Mouse (Mus musculus) stomach, embryonic 16.5 days (tissue): ENCODE results near the gene N4bp2l2. TPM values are rescaled to one million over a fixed set of nuclear protein-coding genes. Genes with fewer than 3 reads are reported as not detected.
A peak's percentile ranks its signal among the peaks of the same experiment; 100 is the strongest.

Source experiments
- ATAC-seq: fragments of 200-750 bp; cut with Nextera tagmentation; 2 replicates; pipeline ENCODE4 v1.8.0; 2017; ENCODE audit warnings: moderate number of reproducible peaks, moderate TSS enrichment; ENCODE audit not compliant: insufficient read depth, low FRiP score
- H3K27ac ChIP-seq: fragments of 300-500 bp; sonication (generic); 2 replicates; pipeline ENCODE4 v1.5.1; 2014; ENCODE audit warnings: low read length
- H3K27me3 ChIP-seq: fragments of 300-500 bp; sonication (generic); 2 replicates; pipeline ENCODE4 v1.6.1; 2014; ENCODE audit warnings: low read length, control low read depth, mixed read lengths; ENCODE audit not compliant: control insufficient read depth, insufficient read depth
- H3K36me3 ChIP-seq: fragments of 300-500 bp; sonication (generic); 2 replicates; pipeline ENCODE4 v1.6.1; 2014; ENCODE audit warnings: low read length; ENCODE audit not compliant: control insufficient read depth, insufficient read depth
- H3K4me1 ChIP-seq: fragments of 300-500 bp; sonication (generic); 2 replicates; pipeline ENCODE4 v1.6.1; 2014; ENCODE audit warnings: low read length, control low read depth, mixed read lengths; ENCODE audit not compliant: control insufficient read depth, insufficient read depth
- H3K4me2 ChIP-seq: fragments of 300-500 bp; sonication (generic); 2 replicates; pipeline ENCODE4 v1.6.1; 2014; ENCODE audit warnings: low read depth, low read length, mixed read lengths
- H3K4me3 ChIP-seq: fragments of 300-500 bp; sonication (generic); replicated peaks from 2 replicates; pipeline ENCODE4 v1.5.1; 2014; ENCODE audit warnings: mild to moderate bottlenecking, low read length
- H3K9ac ChIP-seq: fragments of 300-500 bp; sonication (generic); 2 replicates; pipeline ENCODE4 v1.6.1; 2014; ENCODE audit warnings: low read length
- H3K9me3 ChIP-seq: fragments of 300-500 bp; sonication (generic); replicated peaks from 2 replicates; pipeline ENCODE4 v1.6.1; 2016; ENCODE audit warnings: low read length, control low read depth; ENCODE audit not compliant: control insufficient read depth
- WGBS: fragments of 180-500 bp; shearing (Covaris S2); extraction: QIAGEN DNeasy Blood & Tissue Kit; methylation state at CpG from one replicate; pipeline ENCODE4 v1.1.7; 2014; 5-methylcytosine and 5-hydroxymethylcytosine counted together
- polyA plus RNA-seq: library from polyadenylated mRNA; unstranded; fragments of >200 nt; fragmentation: Nextera tagmentation; extraction: Ambion mirVana; gene quantifications from 2 replicates; pipeline ENCODE4 v1.2.1, GENCODE M21; 2015

Gene N4bp2l2
- polyA plus RNA-seq, 1 experiment from 2014 or later = 37.6 TPM

DNA sequence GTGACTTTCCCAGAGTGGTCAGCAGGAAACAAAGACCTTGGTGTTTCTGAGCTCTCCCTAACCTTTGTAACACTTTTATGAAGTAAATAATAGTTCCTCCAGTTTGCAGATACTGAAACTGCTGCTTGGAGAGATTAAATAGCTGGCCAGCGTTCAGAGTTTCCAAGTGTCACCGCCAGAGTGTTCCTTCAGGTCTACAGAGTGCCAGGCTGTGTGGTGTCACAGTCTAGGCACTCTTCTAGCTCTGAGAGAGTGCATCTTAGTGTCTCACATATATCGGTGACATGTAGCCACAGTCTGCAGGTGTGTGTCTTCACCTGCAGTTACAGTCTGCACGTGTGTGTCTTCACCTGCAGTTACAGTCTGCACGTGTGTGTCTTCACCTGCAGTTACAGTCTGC lies 82.8 kb downstream of the N4bp2l2 start:
- Histone ChIP-seq H3K9ac (no peak overlapping the region), H3K4me2 (no peak overlapping the region), H3K36me3 (no peaks in the 10 kb centered on the region), H3K9me3 (no peaks in the 10 kb centered on the region), H3K4me3 (no peak overlapping the region), H3K4me1 (peaks cover 6% of the 10 kb centered on the region; the same call in 1 of the 2 replicates), H3K27ac (no peak overlapping the region), H3K27me3 (no peaks in the 10 kb centered on the region)
- no peak for ATAC-seq
- 71% methylated on average over 5 of the region's 5 CpGs for WGBS

DNA sequence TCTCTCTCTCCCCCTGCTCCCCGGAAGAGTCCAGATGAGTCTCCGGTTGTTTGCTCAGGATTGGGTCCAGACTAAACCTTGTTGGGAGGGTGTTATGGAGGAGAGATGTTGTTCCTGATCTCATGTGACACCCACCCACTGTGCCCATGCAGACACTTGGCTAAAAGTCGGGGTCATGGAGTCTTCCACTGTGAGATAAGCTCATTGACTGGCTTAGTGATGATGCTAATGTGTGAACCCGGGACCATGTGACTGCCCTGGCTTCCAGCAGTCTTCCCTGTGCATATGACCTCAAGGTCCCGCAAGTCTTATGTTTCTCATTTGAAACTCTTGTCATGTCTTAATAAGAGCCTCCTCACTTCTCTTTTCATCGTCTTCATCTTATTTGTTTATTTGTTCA lies 84.8 kb downstream of the N4bp2l2 start:
- no peak for ATAC-seq
- Histone ChIP-seq H3K36me3 (no peaks in the 10 kb centered on the region), H3K4me2 (no peak overlapping the region), H3K4me3 (no peak overlapping the region), H3K27ac (no peak overlapping the region), H3K27me3 (no peaks in the 10 kb centered on the region), H3K9ac (no peak overlapping the region), H3K9me3 (no peaks in the 10 kb centered on the region), H3K4me1 (peaks cover 11% of the 10 kb centered on the region; the same call in 1 of the 2 replicates)
- 73% methylated on average over 6 of the region's 6 CpGs for WGBS

GRCm38 (mm10) chr5:150578613-150579171 lies 87.3 kb downstream of the N4bp2l2 start:
- Histone ChIP-seq H3K27ac (no peak overlapping the region), H3K27me3 (no peaks in the 10 kb centered on the region), H3K9me3 (no peaks in the 10 kb centered on the region), H3K4me1 (peaks cover 11% of the 10 kb centered on the region; the same call in 1 of the 2 replicates), H3K9ac (no peak overlapping the region), H3K4me2 (no peak overlapping the region), H3K4me3 (no peak overlapping the region), H3K36me3 (0 out of 2 replicates have a peak, but pooled peaks cover 3% of the 10 kb centered on the region)
- ATAC-seq = peak; percentile 46; the same call in 1 of the 2 replicates
- WGBS = 41% methylated on average over 6 of the region's 6 CpGs

DNA sequence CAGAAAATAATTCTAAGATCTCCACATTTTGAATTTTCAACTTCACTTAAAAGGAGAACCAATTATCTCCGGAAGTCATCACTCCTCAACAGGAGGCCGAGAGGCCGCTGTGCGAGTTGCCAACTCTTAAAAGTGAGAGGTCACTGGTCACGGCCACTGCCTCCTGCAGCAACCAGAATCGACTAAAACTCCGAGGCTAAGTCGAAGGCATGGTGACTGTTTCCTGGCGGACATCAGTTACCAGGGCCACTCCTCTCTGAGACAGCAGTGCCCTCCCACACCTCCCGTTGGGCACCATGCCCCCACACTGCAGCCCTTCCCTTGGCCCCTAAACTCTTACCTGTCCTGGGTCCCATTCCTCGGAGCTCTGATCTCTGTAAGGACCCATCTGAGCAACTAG lies 89.2 kb downstream of the N4bp2l2 start:
- no peaks in the 10 kb centered on the region for H3K9me3 ChIP-seq
- no peak overlapping the region for H3K9ac ChIP-seq
- 84% methylated on average over 11 of the region's 11 CpGs for WGBS
- no peaks in the 10 kb centered on the region for H3K27me3 ChIP-seq
- H3K4me3 ChIP-seq = no peak overlapping the region
- ATAC-seq = no peak
- 0 out of 2 replicates have a peak, but pooled peaks cover 12% of the 10 kb centered on the region for H3K36me3 ChIP-seq
- H3K4me2 ChIP-seq = no peak overlapping the region
- no peak overlapping the region for H3K27ac ChIP-seq
- H3K4me1 ChIP-seq = peaks cover 11% of the 10 kb centered on the region; the same call in 1 of the 2 replicates

DNA sequence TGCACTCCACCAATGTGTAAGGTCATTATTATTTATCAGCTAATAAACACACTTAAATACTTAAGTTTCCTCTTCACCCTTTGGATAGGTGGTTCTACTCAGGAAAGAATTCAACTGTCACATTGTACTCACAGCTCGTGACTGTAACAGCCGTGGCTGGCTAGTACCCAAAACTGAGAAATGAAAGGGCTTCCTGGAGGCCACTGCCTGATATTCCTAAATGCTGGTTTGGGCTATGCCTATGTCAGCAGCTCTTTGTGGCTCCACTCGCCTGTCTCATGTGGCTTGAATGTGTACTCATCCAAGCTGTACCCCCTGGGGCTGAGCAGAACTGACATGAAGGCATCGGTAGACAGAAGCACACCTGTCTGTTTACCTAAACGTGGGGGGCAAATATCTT lies 91.1 kb downstream of the N4bp2l2 start:
- Histone ChIP-seq H3K4me1 (peaks cover 11% of the 10 kb centered on the region; the same call in 1 of the 2 replicates), H3K27me3 (no peaks in the 10 kb centered on the region), H3K4me3 (no peak overlapping the region), H3K4me2 (no peak overlapping the region), H3K36me3 (0 out of 2 replicates have a peak, but pooled peaks cover 12% of the 10 kb centered on the region), H3K27ac (peak overlapping the region; percentile 38), H3K9ac (no peak overlapping the region), H3K9me3 (no peaks in the 10 kb centered on the region)
- 0 out of 2 replicates have a peak, but pooled peaks have one; percentile 14 for ATAC-seq
- 55% methylated on average over 5 of the region's 5 CpGs for WGBS

DNA sequence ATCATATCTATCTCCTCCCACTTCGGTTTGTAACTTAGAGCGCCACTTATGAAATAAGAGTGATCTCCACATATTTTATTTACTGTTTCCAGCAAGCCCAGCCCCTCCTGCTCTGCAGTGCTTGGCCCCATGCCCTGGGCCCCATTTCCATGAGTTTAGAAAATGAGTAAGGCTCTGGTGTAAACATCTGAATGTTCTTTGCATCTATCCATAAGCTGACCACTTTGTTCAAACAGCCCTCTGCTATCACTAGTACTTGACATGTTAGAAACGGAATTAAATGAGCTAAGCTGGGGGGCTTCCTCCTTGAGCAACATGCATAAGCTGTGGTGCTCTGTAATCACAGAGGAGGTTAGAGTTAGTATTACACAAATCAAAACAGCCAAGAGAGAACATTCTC lies 91.6 kb downstream of the N4bp2l2 start:
- Histone ChIP-seq H3K4me2 (no peak overlapping the region), H3K36me3 (0 out of 2 replicates have a peak, but pooled peaks cover 12% of the 10 kb centered on the region), H3K9ac (no peak overlapping the region), H3K27me3 (no peaks in the 10 kb centered on the region), H3K4me1 (peaks cover 11% of the 10 kb centered on the region; the same call in 1 of the 2 replicates), H3K9me3 (no peaks in the 10 kb centered on the region), H3K27ac (peak overlapping the region; percentile 38), H3K4me3 (no peak overlapping the region)
- 52% methylated on average over 3 of the region's 3 CpGs for WGBS
- peak; percentile 65; the same call in 1 of the 2 replicates for ATAC-seq

DNA sequence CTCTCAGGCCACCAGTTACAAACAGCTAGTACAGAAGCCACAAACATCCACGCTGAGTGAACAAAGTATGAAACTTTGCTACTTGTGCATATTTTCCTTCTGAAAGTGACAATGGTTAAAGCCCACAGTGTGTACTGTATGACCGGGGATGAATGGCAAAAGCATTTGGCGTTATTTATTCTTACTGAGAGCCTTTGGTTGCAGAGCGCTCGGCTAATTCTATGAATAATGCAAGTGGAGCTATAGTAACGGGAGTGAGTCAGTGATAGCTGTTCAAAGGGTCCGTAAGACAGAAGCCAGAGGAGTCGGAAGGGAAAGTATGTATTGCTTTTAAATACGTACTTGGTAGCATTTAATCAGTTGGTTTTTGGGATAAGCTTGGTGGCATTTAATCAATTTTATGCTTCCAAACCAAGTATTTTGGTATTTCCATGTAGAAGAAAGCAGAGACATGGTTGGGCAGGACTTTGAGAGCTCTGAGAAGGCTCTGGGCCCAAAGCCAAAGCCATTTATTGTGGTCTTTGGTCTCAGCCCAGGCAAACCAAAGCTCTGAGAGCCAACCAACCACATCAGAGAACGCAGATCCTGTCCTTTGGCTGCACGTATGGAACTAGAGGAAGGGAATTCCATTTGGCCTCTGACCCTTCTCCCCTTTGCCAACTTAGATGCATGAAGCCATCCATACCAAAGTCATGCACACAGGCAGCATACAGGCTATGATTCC lies 95.3 kb downstream of the N4bp2l2 start:
- Histone ChIP-seq H3K9ac (no peak overlapping the region), H3K36me3 (0 out of 2 replicates have a peak, but pooled peaks cover 12% of the 10 kb centered on the region), H3K27ac (no peak overlapping the region), H3K4me3 (no peak overlapping the region), H3K9me3 (no peaks in the 10 kb centered on the region), H3K4me2 (no peak overlapping the region), H3K27me3 (no peaks in the 10 kb centered on the region), H3K4me1 (no peaks in the 10 kb centered on the region)
- 82% methylated on average over 11 of the region's 11 CpGs for WGBS
- no peak for ATAC-seq

DNA sequence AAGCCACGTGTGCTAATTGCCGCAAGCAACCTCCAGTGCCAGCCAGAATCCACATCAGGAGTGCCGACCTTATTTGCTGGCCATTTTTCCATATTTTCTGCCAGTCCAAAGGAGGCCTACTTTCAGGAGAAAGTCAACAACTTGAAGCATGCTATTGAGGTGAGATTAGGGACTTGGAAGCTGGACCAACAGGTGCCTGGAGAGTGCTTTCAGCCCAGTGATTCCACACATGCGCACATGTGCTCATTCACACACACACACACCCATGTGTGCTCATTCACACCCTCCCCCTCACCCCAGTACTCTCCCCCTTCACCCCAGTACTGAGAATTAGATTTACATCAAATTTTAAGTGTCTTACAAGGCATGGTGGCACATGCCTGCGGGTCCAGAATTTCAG lies 99.0 kb downstream of the N4bp2l2 start:
- Histone ChIP-seq H3K9me3 (no peaks in the 10 kb centered on the region), H3K4me3 (no peak overlapping the region), H3K27me3 (no peaks in the 10 kb centered on the region), H3K4me1 (no peaks in the 10 kb centered on the region), H3K27ac (no peak overlapping the region), H3K4me2 (no peak overlapping the region), H3K36me3 (no peaks in the 10 kb centered on the region), H3K9ac (no peak overlapping the region)
- 86% methylated on average over 5 of the region's 5 CpGs for WGBS
- no peak for ATAC-seq

GRCm38 (mm10) chr5:150566226-150566625 lies 99.8 kb downstream of the N4bp2l2 start:
- H3K4me1 ChIP-seq = no peaks in the 10 kb centered on the region
- H3K9me3 ChIP-seq = no peaks in the 10 kb centered on the region
- H3K4me2 ChIP-seq = no peak overlapping the region
- H3K9ac ChIP-seq = no peak overlapping the region
- no peak overlapping the region for H3K27ac ChIP-seq
- H3K4me3 ChIP-seq = no peak overlapping the region
- H3K36me3 ChIP-seq = no peaks in the 10 kb centered on the region
- H3K27me3 ChIP-seq = no peaks in the 10 kb centered on the region
- 50% methylated on average over 3 of the region's 3 CpGs for WGBS
- ATAC-seq = no peak
